Mouse (Mus musculus) forebrain, embryonic 13.5 days (tissue): ENCODE measurements around the gene Eaf2. TPM values are rescaled to one million over a fixed set of nuclear protein-coding genes. Genes with fewer than 3 reads are reported as not detected.

Experiments used
- ATAC-seq: fragments of 200-750 bp; cut with Nextera tagmentation; 2 replicates; pipeline ENCODE4 v1.8.0; 2017
- H3K27ac ChIP-seq: fragments of 300-500 bp; sonication (generic); 2 replicates; pipeline ENCODE4 v1.5.1; 2015; ENCODE audit warnings: inconsistent platforms, mild to moderate bottlenecking, moderate library complexity
- H3K27me3 ChIP-seq: fragments of 300-500 bp; sonication (generic); 2 replicates; pipeline ENCODE4 v1.6.1; 2015; ENCODE audit warnings: mild to moderate bottlenecking, inconsistent platforms
- H3K36me3 ChIP-seq: fragments of 300-500 bp; sonication (generic); 2 replicates; pipeline ENCODE4 v1.6.1; 2015; ENCODE audit warnings: mild to moderate bottlenecking, inconsistent platforms; ENCODE audit not compliant: poor library complexity, severe bottlenecking
- H3K4me1 ChIP-seq: fragments of 300-500 bp; sonication (generic); 2 replicates; pipeline ENCODE4 v1.6.1; 2015; ENCODE audit warnings: inconsistent platforms
- H3K4me2 ChIP-seq: fragments of 300-500 bp; sonication (generic); 2 replicates; pipeline ENCODE4 v1.6.1; 2015; ENCODE audit warnings: inconsistent platforms, mild to moderate bottlenecking, moderate library complexity
- H3K4me3 ChIP-seq: fragments of 300-500 bp; sonication (generic); 2 replicates; pipeline ENCODE4 v1.5.1; 2015; ENCODE audit warnings: mild to moderate bottlenecking, inconsistent platforms
- H3K9ac ChIP-seq: fragments of 300-500 bp; sonication (generic); 2 replicates; pipeline ENCODE4 v1.6.1; 2015; ENCODE audit warnings: mild to moderate bottlenecking, inconsistent platforms
- H3K9me3 ChIP-seq: fragments of 300-500 bp; sonication (generic); replicated peaks from 2 replicates; pipeline ENCODE4 v1.6.1; 2016; ENCODE audit warnings: inconsistent platforms
- WGBS: fragments of 180-500 bp; shearing (Covaris S2); methylation state at CpG from one replicate; pipeline ENCODE4 v1.1.7; 2015; 5-methylcytosine and 5-hydroxymethylcytosine counted together
- polyA plus RNA-seq: library from polyadenylated mRNA; unstranded; fragments of >200 nt; fragmentation: Nextera tagmentation; extraction: Ambion mirVana; gene quantifications from 2 replicates; pipeline ENCODE4 v1.2.1, GENCODE M21; 2015

Eaf2 gene
- polyA plus RNA-seq, 1 experiment from 2014 or later = 0.99 TPM

- H3K27me3 ChIP-seq = peaks cover 3% of the 10 kb centered on the region; the same call in 1 of the 2 replicates
- H3K4me1 ChIP-seq = peaks cover 16% of the 10 kb centered on the region
- H3K4me2 ChIP-seq = peak within 1 kb of the TSS; percentile 73
- H3K4me3 ChIP-seq = peak within 1 kb of the TSS; percentile 87
- H3K36me3 ChIP-seq = 0 out of 2 replicates have a peak, but pooled peaks cover 4% of the 10 kb centered on the region
- H3K9ac ChIP-seq = peak within 1 kb of the TSS; percentile 95
- 1% methylated on average over 63 of the region's 64 CpGs for whole genome bisulfite sequencing
- H3K27ac ChIP-seq = peak within 1 kb of the TSS; percentile 75
- ATAC-seq = peak; percentile 99
- no peaks in the 10 kb centered on the region for H3K9me3 ChIP-seq
Measured at GRCm38 (mm10) chr16:36828054-36828786, 46.6 kb downstream of the Eaf2 start, which contains the start of gene Iqcb1. Gene Iqcb1, plus strand, starts transcription at chr16:36828385.

- peaks cover 3% of the 10 kb centered on the region; the same call in 1 of the 2 replicates for H3K27me3 ChIP-seq
- no peak overlapping the region for H3K27ac ChIP-seq
- 8% methylated on average over 11 of the region's 11 CpGs for WGBS
- H3K4me2 ChIP-seq = peak overlapping the region; percentile 73
- peak overlapping the region; percentile 87 for H3K4me3 ChIP-seq
- H3K36me3 ChIP-seq = 0 out of 2 replicates have a peak, but pooled peaks cover 4% of the 10 kb centered on the region
- no peaks in the 10 kb centered on the region for H3K9me3 ChIP-seq
- ATAC-seq = no peak
- peaks cover 16% of the 10 kb centered on the region for H3K4me1 ChIP-seq
- H3K9ac ChIP-seq = peak overlapping the region; percentile 95; the same call in 1 of the 2 replicates
Measured at GRCm38 (mm10) chr16:36827611-36828053, 47.2 kb downstream of the Eaf2 start.

DNA sequence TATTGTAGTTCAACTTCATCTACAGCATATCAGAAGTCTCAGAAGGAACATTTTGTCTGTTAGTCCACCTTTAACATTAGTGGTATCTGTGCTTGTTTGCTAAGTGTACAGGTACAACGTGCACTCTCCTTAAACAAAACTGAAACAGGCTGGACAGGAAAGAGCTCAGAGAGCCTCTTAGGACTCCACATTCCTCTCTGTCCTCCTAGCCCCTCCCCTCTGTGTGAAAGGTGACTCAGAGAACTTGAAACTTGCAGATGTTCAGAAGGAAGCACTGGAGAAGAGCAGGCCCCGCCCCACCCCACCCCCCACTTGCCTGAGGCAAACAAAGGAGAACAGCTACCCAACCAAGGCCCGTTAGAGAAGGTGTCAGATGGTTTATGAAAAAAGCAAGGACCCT, 53.3 kb downstream of the Eaf2 start:
- no peaks in the 10 kb centered on the region for H3K36me3 ChIP-seq
- no peak overlapping the region for H3K4me2 ChIP-seq
- no peaks in the 10 kb centered on the region for H3K27me3 ChIP-seq
- no peaks in the 10 kb centered on the region for H3K4me1 ChIP-seq
- no peak for ATAC-seq
- 10% methylated on average over 3 of the region's 3 CpGs for WGBS
- H3K27ac ChIP-seq = no peak overlapping the region
- no peak overlapping the region for H3K4me3 ChIP-seq
- H3K9me3 ChIP-seq = no peaks in the 10 kb centered on the region
- H3K9ac ChIP-seq = no peak overlapping the region

GRCm38 (mm10) chr16:36820747-36821146, 54.1 kb downstream of the Eaf2 start:
- 84% methylated on average over 3 of the region's 3 CpGs for WGBS
- H3K4me3 ChIP-seq = no peak overlapping the region
- H3K9ac ChIP-seq = no peak overlapping the region
- no peaks in the 10 kb centered on the region for H3K4me1 ChIP-seq
- H3K27me3 ChIP-seq = no peaks in the 10 kb centered on the region
- H3K36me3 ChIP-seq = no peaks in the 10 kb centered on the region
- no peak overlapping the region for H3K27ac ChIP-seq
- ATAC-seq = no peak
- H3K9me3 ChIP-seq = no peaks in the 10 kb centered on the region
- no peak overlapping the region for H3K4me2 ChIP-seq

GRCm38 (mm10) chr16:36820016-36820415, 54.8 kb downstream of the Eaf2 start:
- H3K36me3 ChIP-seq = no peaks in the 10 kb centered on the region
- no peak overlapping the region for H3K4me2 ChIP-seq
- no peak overlapping the region for H3K27ac ChIP-seq
- ATAC-seq = no peak
- H3K9ac ChIP-seq = no peak overlapping the region
- WGBS = 55% methylated on average over 6 of the region's 6 CpGs
- no peaks in the 10 kb centered on the region for H3K9me3 ChIP-seq
- H3K4me1 ChIP-seq = no peaks in the 10 kb centered on the region
- H3K4me3 ChIP-seq = no peak overlapping the region
- H3K27me3 ChIP-seq = no peaks in the 10 kb centered on the region

DNA sequence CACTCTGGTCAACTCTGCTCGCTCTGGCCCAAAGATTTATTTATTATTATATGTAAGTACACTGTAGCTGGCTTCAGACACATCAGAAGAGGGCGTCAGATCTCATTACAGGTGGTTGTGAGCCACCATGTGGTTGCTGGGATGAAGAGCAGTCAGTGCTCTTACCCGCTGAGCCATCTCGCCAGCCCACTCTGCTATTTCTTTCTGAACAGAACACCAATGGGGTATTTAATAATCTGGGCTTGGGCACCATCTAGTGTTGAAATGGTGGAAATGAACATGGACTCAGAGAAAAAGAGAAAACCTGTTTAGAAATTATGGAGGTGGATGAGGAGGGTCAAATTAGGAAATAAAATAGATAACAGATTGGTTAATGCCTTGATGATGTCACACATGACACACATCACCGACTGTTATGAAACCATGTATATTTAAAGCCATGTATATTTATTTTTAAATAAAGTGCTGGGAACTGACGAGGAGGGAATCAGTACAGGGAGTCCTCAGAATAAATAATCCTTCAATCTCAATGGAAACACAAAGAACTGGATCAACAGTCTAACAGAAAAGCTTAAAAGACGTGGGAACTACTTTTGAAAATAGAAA, 57.4 kb downstream of the Eaf2 start:
- no peaks in the 10 kb centered on the region for H3K27me3 ChIP-seq
- no peak overlapping the region for H3K4me3 ChIP-seq
- H3K27ac ChIP-seq = no peak overlapping the region
- no peaks in the 10 kb centered on the region for H3K36me3 ChIP-seq
- no peaks in the 10 kb centered on the region for H3K4me1 ChIP-seq
- H3K9ac ChIP-seq = no peak overlapping the region
- ATAC-seq = peak; percentile 96
- H3K4me2 ChIP-seq = no peak overlapping the region
- WGBS = 19% methylated on average over 7 of the region's 7 CpGs
- no peaks in the 10 kb centered on the region for H3K9me3 ChIP-seq

- Histone ChIP-seq H3K4me1 (no peaks in the 10 kb centered on the region), H3K9me3 (no peaks in the 10 kb centered on the region), H3K27ac (no peak overlapping the region), H3K9ac (no peak overlapping the region), H3K4me2 (no peak overlapping the region), H3K4me3 (no peak overlapping the region), H3K27me3 (no peaks in the 10 kb centered on the region), H3K36me3 (no peaks in the 10 kb centered on the region)
- peak; percentile 68 for ATAC-seq
Measured at GRCm38 (mm10) chr16:36816916-36817315, 57.9 kb downstream of the Eaf2 start.

DNA sequence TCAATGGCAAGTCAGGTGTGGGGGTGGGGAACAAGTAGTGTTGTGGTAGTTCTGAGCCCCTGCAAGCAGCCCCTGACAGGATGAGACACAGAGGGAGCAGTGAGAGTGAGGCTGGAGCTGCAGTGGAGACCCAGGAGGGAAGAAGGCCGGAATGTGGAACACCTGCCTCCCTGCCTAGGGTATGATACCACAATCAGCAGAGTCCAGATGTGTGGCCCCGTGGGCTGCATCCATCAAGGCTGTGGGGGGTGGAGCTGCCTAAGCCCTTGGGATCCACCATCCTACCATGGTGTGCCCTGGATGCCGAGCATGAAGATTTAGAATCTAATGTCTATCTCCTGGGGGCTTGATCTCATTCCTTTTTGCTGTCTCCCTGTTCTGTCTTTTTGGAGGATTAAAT, 61.1 kb downstream of the Eaf2 start:
- WGBS = 76% methylated on average over 3 of the region's 3 CpGs

DNA sequence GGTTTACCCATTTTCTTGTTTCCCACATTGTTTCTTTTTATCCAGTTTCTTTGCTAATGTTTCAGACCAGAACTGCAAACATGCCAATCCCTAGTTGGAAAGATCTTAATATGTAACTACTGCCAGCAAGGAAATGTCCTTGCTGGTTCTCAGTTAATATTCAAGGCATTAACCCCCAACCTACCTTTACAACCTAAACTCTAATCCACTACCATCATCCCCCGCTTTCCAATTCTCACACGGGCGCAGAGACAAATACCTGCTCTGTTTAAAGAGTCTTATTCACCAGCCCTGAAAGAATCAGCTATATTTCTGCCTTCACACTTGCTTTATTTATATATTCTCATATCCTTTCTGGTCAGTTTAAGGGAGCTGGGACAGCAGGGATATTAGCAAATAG, 66.2 kb downstream of the Eaf2 start:
- Histone ChIP-seq H3K27me3 (no peaks in the 10 kb centered on the region), H3K4me2 (no peak overlapping the region), H3K9me3 (no peaks in the 10 kb centered on the region), H3K27ac (no peak overlapping the region), H3K4me1 (no peaks in the 10 kb centered on the region), H3K36me3 (no peaks in the 10 kb centered on the region), H3K4me3 (no peak overlapping the region), H3K9ac (no peak overlapping the region)
- WGBS = 89% methylated on average over 3 of the region's 3 CpGs
- no peak for ATAC-seq

More for the DNA sequence above, 61.1 kb downstream of the Eaf2 start:
- no peak overlapping the region for H3K9ac ChIP-seq
- H3K4me1 ChIP-seq = no peaks in the 10 kb centered on the region
- no peak overlapping the region for H3K27ac ChIP-seq
- H3K9me3 ChIP-seq = no peaks in the 10 kb centered on the region
- H3K27me3 ChIP-seq = no peaks in the 10 kb centered on the region
- H3K4me2 ChIP-seq = no peak overlapping the region
- H3K36me3 ChIP-seq = no peaks in the 10 kb centered on the region
- no peak for ATAC-seq
- H3K4me3 ChIP-seq = no peak overlapping the region

DNA sequence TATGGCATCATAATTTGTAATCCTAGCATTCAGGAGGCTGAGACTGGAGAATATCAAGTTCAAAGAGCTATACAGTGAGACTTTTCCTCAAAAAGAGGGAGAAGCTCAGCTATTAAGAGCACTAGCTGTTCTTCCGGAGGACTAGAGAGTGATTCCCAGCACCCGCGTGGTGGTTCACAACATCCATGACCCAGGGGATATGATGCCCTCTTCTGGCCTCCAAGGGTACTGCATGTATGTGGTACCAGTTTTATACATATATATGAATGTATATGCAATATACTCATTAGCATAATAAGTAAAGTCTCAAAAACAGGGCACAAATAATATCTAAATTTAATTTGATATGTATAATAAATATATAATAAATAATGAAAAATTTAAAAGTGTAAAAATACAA, 72.4 kb downstream of the Eaf2 start:
- Histone ChIP-seq H3K9me3 (no peaks in the 10 kb centered on the region), H3K9ac (no peak overlapping the region), H3K4me2 (no peak overlapping the region), H3K27ac (no peak overlapping the region), H3K4me1 (no peaks in the 10 kb centered on the region), H3K27me3 (no peaks in the 10 kb centered on the region), H3K4me3 (no peak overlapping the region), H3K36me3 (no peaks in the 10 kb centered on the region)
- 86% methylated on average over 3 of the region's 3 CpGs for WGBS
- ATAC-seq = no peak

GRCm38 (mm10) chr16:36798334-36798733, 76.5 kb downstream of the Eaf2 start:
- Histone ChIP-seq H3K36me3 (no peaks in the 10 kb centered on the region), H3K27me3 (no peaks in the 10 kb centered on the region), H3K27ac (no peak overlapping the region), H3K4me2 (no peak overlapping the region), H3K9ac (no peak overlapping the region), H3K9me3 (no peaks in the 10 kb centered on the region), H3K4me3 (no peak overlapping the region), H3K4me1 (no peaks in the 10 kb centered on the region)
- WGBS = 85% methylated on average over 2 of the region's 2 CpGs
- ATAC-seq = no peak

GRCm38 (mm10) chr16:36794976-36795375, 79.8 kb downstream of the Eaf2 start:
- WGBS = 92% methylated on average over 2 of the region's 2 CpGs
- H3K27me3 ChIP-seq = no peaks in the 10 kb centered on the region

More at GRCm38 (mm10) chr16:36794976-36795375, 79.8 kb downstream of the Eaf2 start:
- no peaks in the 10 kb centered on the region for H3K9me3 ChIP-seq
- H3K27ac ChIP-seq = no peak overlapping the region
- ATAC-seq = no peak
- H3K4me2 ChIP-seq = no peak overlapping the region
- no peak overlapping the region for H3K9ac ChIP-seq
- no peaks in the 10 kb centered on the region for H3K36me3 ChIP-seq
- H3K4me1 ChIP-seq = no peaks in the 10 kb centered on the region
- H3K4me3 ChIP-seq = no peak overlapping the region
